Mouse (Mus musculus): ENCODE data around the gene Ehd1. TPM values are rescaled to one million over a fixed set of nuclear protein-coding genes. Genes with fewer than 3 reads are reported as not detected.

Ehd1 gene
- total RNA-seq, 2 experiments from 2014 or later = 23.5 to 36.0 TPM

DNA sequence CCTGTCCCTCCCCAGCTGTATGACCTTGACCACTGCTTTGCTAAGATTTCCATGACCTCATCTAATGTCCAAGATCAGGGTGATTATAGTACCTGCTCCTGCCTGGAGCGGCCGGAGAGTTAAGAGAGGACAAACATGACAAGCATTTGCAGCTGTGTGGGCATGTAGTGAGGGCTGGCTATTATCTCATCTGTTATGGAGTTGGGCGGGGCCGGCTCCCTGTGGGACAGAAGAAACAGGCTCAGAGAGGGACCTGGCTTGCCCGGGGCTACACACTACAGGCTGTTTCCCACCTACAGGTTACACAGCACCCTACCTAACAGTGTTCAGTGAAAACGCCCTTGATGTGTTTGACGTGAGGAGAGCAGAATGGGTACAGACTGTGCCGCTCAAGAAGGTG lies 44.8 kb downstream of the Ehd1 start:
- no peak for DNase-seq
- intact Hi-C loops (cut with DNase I) = no loop called here

DNA sequence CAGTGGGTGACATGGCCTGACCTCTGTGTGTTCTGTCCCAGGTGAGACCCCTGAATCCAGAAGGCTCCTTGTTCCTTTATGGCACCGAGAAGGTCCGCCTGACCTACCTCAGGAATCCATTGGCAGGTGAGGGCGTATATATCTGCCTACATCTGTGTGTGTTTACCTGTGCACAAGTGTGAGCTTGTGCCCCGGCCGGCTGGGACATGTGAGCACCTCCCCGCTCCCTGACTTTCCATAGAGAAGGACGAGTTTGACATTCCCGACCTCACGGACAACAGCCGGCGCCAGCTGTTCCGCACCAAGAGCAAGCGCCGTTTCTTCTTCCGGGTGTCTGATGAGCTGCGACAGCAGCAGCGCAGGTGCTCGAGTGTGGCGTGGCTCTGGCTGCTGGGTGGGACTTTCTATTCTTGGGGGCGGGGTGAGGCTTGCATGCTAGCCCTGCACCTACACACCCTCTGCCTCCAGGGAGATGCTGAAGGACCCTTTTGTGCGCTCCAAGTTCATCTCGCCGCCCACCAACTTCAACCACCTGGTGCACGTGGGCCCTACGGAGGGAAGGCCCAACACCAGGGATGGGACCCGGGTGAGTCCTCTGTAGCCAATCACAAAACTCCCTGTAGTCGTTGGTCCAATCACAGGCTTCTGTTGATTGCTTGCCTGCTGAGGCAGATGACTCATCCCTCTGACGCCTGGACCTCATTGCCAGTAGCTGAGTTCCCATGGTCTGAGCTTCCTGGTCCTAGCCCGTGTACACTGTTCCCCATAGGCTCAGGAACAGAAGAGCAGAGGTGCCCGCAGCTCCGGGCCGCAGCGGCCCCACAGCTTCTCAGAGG lies 45.5 kb downstream of the Ehd1 start:
- intact Hi-C loops (cut with DNase I) = no loop called here
- DNase-seq = peak in 1 of 2 experiments; percentile 29

DNA sequence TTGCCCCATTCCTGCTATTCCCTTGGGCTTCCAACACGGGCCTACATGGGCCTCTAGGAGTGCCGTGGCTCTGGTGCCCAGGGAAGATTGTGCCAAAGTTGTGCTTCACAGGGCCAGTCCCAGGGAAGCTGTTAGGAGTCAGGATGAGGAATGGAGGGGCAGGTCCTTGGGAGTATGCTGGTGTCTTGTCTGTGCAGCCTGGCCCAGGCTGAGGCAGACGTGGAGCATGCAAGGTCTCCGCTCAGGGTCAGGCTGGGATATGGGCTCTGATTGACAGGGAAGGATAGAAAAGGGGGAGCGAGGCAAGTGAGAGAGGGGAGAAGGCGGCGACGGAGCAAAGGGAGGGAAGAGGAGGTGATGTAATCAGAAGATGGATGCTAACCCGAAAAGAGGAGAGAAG lies 48.2 kb downstream of the Ehd1 start:
- DNase-seq = no peak
- intact Hi-C loops (cut with DNase I) = no loop called here

DNA sequence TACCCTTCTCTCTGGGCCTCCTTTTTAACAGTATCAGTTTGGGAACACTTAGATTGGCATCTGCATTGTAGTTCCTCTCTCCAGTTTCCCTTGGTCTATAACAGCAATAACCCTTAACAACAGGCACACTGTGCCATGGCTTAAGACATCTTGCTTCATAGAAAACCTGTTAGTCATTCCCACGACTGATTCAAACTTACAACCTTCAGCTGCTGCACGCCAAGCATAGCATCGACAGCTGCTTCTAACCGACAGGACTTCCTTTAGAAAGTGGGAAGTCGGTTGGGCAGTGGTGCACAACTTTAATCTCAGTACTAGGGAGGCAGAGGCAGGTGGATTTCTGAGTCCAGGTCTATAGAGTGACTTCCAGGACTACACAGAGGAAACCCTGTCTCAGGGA lies 54.7 kb downstream of the Ehd1 start:
- intact Hi-C loops (cut with DNase I) = loop anchor here (2.0 kb wide), 1 partner anchor 66 kb away; no protein-coding TSS in a partner anchor
- DNase-seq = no peak

DNA sequence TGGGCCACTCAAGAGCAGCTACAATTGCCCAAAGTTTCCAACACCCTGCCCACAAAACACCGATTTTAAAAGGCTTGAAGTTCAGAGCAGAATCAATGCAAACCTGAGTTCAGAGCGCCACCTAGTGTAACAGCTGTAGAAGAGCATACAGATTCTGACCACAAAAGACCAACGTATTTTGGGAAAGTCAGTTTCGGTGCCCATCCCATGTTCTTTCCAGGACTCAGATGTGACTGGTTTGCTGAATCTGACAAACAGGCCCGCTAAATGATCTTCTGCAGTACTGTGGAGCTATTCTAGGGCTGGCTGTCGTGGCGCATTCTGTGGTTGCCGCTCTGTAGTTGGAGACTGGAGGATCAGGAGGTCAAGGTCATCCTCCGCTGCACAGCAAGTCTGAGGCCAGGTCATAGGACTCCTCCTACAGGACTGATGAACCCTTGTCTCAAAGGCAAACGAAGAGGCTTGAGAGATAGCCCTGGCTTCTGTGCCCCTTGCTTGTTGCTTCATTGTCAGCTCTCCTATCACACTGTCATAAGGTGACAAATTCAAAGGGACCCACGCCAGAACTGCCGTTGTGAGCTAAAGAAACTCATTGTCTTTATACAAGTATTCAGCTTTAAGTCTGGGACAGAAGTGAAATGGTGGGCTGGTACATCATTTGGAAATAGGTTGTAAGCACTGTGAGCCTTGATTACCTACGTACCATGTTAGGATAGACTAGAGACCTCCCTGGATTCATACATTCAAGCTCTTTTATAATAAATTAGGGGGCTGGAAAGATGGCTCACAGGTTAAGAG lies 55.4 kb downstream of the Ehd1 start:
- intact Hi-C loops (cut with DNase I) = loop anchor here (2.0 kb wide), 1 partner anchor 67 kb away; no protein-coding TSS in a partner anchor
- peak in 1 of 2 experiments; percentile 50 for DNase-seq

DNA sequence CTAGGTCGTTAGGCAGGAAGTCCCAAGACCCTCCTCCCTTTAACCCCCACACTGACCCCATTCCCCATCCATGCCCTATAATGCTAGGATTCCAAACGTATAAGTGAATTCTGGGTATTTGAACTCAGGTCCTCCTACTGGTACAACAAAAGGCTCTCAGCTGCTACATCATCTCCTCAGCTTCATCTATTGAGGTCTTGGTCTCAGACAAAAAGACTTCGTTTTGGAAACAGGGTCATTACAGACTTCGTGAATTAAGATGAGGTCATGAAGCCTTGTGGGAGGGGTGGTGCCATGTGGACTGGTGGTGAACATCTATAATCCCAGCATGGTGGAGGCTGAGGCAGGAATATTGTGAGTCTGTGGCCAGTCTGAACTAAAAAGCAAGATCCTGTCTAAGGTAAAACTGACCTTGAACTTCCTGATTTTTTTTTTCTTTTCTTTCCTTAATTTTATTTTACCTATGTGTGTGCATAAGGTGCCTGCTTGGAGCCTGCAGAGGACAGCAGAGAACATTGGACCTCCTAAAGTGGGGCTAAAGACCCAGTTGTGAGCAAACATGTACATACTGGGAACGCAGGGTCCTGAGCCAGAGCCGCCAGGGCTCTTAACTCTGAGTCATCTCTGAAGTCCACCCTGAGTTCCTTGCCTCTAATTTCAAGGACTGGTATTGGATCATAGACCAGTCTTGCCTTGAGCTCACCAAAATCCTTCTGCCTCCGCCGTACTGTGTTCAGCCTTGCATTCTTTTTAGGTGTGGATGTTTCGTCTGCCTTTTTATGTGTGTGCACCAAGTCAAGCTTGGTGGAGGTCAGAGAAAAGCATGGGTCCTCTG lies 57.5 kb downstream of the Ehd1 start:
- intact Hi-C loops (cut with DNase I) = no loop called here
- no peak for DNase-seq

DNA sequence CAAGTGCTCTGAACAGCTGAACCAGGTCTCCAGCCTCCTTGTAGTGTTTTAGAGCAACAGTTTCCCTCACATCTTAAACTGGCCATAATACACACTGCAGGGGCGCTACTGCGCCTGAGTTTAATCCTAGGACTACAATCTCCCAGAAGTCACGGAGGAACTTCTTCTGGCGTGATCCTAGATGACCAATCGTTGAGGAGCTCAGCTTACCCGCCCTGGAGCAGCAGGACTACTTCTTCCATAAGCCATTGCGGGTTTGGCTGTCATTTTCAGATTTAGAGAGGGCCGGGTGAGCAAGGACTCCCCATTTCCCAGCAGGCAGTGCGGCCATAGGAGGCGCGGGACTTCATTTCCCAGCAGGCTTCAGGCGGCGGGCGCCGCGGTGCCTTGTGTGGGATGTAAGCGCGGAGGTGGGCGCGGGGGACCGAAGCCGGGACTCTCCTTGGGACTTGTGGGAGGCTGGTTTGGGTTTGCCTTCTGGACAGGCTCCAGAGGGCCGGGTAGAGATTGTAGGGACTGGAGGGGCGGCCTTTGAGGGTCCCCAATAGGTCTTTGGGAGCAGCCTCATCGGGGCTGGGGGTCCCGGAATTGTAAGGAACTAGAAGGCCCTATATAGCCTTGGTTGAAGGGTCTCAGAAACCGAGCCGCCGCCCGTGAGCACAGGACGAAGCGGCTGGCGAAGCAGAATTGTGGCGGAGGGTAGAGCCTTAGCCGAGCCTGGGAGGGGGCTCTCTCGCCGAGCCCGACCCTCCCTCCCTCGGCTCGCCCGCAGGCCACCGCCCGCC lies 58.3 kb downstream of the Ehd1 start, which contains the start of gene Men1:
TSS of gene Men1 (plus strand) at position 307 of the 785 bp plus-strand sequence.
- intact Hi-C loops (cut with DNase I) = no loop called here
- peak; percentile 84 to 91 for DNase-seq

DNA sequence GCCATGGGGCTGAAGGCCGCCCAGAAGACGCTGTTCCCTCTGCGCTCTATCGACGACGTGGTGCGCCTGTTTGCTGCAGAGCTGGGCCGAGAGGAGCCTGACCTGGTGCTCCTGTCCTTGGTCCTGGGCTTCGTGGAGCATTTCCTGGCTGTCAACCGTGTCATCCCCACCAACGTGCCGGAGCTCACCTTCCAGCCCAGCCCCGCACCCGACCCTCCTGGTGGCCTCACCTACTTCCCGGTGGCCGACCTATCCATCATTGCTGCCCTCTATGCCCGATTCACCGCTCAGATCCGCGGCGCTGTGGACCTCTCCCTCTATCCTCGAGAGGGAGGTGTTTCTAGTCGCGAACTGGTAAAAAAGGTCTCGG lies 58.9 kb downstream of the Ehd1 start:
- intact Hi-C loops (cut with DNase I) = no loop called here
- peak in 1 of 2 experiments; percentile 31 for DNase-seq

DNA sequence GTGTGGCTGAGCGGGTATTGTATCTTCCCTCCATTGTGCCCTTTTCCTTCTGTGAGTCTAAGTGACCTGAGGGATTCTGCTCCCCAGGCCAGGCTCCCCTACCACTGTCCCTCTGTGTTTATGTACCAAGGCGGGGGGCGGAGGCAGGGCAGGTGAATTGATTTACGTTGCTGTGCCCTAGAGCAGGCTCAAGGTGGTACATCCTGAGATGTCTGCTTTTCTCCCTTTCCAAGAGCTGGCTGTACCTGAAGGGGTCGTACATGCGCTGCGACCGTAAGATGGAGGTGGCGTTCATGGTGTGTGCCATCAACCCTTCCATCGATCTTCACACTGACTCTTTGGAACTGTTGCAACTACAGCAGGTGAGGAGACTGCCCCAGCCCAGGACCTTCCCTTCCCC lies 60.4 kb downstream of the Ehd1 start:
- DNase-seq = no peak
- intact Hi-C loops (cut with DNase I) = no loop called here

DNA sequence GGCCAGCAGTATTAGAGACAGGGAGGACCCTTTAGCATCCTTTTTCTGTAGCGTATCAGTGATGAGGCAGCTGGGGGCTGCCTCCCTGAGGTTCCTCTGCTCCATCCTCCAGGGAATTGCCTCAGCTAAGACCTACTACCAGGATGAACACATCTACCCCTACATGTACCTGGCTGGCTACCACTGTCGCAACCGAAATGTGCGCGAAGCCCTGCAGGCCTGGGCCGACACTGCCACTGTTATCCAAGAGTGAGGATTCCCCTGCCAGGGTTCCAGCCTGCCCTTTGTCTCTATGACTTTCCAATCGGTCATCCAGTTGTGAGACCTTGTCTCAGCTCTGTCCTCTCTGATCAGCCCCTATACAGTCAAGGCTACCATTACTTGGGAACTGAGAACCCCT lies 61.6 kb downstream of the Ehd1 start:
- intact Hi-C loops (cut with DNase I) = no loop called here
- no peak for DNase-seq

DNA sequence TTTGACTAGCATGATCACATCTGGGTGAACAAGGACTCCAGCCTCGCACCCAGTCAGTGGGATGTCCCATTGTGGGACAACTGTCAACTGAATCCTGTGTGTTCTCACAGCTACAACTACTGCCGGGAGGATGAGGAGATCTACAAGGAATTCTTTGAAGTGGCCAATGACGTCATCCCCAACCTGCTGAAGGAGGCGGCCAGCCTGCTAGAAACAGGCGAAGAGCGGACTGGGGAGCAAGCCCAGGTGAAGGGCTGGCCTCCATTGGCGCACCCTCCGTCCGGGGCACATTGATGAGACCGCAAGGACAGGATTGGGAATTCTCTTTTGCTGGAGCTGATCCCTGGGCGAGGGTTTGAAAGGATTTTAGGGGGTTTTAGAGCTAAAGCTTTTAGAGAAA lies 62.2 kb downstream of the Ehd1 start:
- DNase-seq = no peak
- intact Hi-C loops (cut with DNase I) = no loop called here

DNA sequence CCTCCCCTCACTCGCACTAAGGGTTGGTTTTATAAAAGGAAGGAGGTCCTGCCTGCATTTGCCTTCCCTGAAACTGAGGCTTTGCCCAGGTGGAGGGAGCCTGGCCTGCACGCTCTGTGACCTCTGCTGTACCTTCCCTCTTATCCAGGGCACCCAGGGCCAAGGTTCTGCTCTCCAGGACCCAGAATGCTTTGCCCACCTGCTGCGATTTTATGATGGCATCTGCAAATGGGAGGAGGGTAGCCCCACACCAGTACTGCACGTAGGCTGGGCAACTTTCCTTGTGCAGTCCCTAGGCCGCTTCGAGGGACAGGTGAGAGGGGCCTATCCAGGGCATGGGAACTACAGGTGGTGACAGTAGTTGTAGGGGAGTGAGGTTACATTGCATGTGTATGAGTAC lies 62.7 kb downstream of the Ehd1 start:
- intact Hi-C loops (cut with DNase I) = no loop called here
- DNase-seq = no peak

DNA sequence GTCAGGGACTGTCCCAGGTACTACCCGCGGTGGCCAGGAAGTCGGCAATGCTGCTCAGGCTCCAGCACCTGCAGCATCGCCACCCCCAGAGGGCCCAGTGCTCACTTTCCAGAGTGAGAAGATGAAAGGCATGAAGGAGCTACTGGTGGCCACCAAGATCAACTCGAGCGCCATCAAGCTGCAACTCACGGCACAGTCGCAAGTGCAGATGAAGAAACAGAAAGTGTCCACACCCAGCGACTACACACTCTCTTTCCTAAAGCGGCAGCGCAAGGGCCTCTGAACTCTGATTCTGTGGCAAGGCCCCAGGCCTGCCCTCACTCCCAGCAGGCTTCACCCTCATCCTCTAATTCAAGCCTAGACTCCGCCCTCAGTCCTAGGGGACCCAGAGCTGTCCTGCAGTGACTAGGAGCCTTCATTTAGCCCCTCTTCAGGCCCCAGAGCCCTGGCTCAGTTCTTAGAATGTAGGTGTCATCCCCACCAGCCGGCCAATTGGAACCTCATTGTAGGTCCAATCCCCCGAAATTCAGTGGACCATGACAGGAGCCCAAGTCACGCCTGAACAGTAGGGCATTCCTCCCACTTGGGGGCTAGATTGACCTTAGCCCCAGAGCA lies 63.5 kb downstream of the Ehd1 start:
- intact Hi-C loops (cut with DNase I) = no loop called here
- peak in 1 of 2 experiments; percentile 35 for DNase-seq

DNA sequence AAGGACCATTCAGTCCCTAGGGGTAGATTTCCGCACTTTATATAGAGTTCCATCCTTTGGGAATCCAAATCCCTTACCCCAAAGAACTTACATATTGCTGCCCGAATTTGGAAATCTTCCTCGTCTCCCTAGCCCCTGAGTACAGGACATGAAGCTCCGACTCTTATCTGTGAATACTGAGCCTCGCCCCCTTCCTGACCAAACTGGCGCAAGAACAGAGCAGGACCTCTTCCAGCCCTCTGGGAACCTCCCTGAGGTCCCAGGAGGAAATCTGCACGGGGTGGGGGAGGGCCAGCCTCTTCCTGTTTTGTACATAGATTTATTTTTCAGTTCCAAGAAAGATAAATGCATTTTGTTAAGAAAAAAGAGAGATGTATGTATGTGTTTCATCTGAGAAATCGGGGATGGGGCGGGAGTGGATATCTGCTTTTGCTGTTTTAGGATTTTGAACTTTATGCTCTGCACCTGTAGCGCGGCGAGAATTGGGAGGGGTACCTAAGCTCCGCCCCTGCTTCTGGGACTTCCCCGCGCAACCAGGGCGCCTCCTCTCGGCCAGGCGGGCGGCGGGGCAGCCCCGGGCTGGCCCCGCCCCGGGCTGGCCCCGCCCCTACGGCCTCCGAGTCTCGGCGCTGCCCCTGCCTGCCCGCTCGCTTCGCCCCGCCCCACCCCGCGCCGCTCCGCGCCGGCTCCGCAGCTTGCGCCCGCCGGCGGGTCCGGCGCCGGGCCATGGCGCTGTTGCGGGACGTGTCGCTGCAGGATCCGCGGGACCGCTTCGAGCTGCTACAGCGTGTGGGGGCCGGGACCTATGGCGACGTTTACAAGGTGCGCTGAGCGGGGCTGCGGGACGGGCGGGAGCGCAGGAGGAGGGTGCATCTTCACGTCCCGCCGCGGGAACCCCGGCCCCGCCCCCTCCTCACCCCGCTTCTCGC lies 64.3 kb downstream of the Ehd1 start, which contains the start of gene Map4k2:
TSS of gene Map4k2 (plus strand) at position 612 of the 929 bp plus-strand sequence.
- intact Hi-C loops (cut with DNase I) = no loop called here
- peak; percentile 72 to 85 for DNase-seq

DNA sequence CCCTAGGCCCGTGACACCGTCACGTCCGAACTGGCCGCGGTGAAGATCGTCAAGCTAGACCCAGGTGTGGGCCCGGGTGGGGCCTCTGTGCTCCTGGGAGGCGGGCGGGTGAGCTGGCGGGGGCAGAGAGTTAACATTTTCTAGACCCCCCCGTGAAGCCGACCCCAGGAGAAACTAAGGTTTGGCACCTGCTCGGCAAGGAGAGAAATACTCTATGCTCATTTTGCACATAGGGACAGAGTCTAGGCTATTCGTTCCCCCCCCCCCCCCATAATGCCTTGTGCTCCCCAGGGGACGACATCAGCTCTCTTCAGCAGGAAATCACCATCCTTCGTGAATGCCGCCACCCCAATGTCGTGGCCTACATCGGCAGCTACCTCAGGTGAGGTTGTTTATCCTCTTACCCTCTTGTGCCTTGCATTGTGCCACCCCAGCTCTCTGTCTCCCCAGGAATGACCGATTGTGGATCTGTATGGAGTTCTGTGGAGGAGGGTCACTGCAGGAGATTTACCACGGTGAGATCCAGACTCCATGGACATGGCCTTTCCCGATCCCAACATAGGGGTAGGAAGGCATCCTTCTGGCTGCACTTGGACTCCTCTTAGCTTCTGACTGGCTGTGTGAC lies 65.0 kb downstream of the Ehd1 start:
- no peak for DNase-seq
- intact Hi-C loops (cut with DNase I) = no loop called here

DNA sequence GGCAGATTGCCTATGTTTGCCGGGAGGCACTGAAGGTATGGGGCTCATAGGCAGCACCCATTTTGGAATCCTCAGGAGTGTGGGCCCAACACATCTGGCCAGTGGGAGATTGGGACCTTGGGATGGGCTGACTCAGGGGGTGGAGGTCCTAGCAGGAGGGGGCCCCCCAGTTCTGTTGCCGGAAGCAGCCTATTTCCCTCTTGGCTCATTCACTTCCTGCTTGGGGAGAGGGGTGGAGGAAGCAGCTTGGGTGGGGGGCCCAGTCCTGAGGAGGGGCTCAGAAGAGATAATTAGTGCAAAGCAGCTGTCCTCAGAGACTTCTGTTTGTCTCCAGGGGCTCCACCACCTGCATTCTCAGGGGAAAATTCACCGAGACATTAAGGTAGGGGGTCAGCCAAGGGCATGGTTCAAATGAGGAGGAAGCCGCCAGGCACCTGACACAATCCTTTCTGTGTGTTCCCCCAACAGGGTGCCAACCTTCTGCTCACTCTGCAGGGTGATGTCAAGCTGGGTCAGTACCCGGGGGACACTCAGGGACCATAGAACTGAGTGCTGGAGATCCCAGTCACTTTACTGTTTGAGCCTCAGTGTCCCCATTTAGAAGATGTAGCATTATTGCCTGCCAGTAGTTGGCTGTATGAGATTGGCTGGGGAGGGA lies 65.9 kb downstream of the Ehd1 start:
- intact Hi-C loops (cut with DNase I) = no loop called here

More for the DNA sequence above, 65.9 kb downstream of the Ehd1 start:
- no peak for DNase-seq
